Comparison of ENCODE assay signal across 8 mouse cellular contexts in genomic region chr19:29563258-29563779, GRCm38 (mm10). TPM values are rescaled to one million over a fixed set of nuclear protein-coding genes. Genes with fewer than 3 reads are reported as not detected.
DNase-seq lines count a peak whose midpoint lies in the region; ATAC-seq lines count a peak whose summit lies in the region.

No protein-coding gene starts in this region.

- H3K4me2 ChIP-seq in heart, embryonic 11.5 days = no peak overlapping the region
- H3K4me2 ChIP-seq in lung, embryonic 16.5 days (ENCODE audit: low read depth, low read length) = no peak overlapping the region

- H3K9me3 ChIP-seq in heart, embryonic 11.5 days (replicated peaks; ENCODE audit: control insufficient read depth, low read length) = no peaks in the 10 kb centered on the region
- H3K9me3 ChIP-seq in lung, embryonic 16.5 days (ENCODE audit: control insufficient read depth, low read length) = no peaks in the 10 kb centered on the region

- peak; percentile 27 to 58 for DNase-seq in CD8-positive naive resting alpha-beta T cell, adult 2 months (ENCODE audit: low read depth in 2 of 2, low spot score in 2 of 2)
- DNase-seq in ZHBTc4 (ENCODE audit: low read depth, low spot score) = peak; percentile 72
- DNase-seq in kidney, postnatal 4 days = peak; percentile 67 to 72
- DNase-seq in retina, postnatal 7 days (ENCODE audit: low read depth, low spot score) = peak; percentile 43
- no peak for DNase-seq in urinary bladder, postnatal 10 days (ENCODE audit: low spot score)

- WGBS in heart, embryonic 11.5 days (ENCODE audit: insufficient replicate concordance) = 54% methylated on average over 7 of the region's 7 CpGs
- 45% methylated on average over 7 of the region's 7 CpGs for WGBS in lung, embryonic 16.5 days

- H3K4me3 ChIP-seq in heart, embryonic 11.5 days (ENCODE audit: low read depth, low read length) = no peak overlapping the region
- no peak overlapping the region for H3K4me3 ChIP-seq in lung, embryonic 16.5 days (ENCODE audit: low read length)

- peak; percentile 71 for ATAC-seq in common myeloid progenitor, adult 5-6 weeks (replicated peaks; ENCODE audit: low read depth, poor library complexity, severe bottlenecking)
- no peak for ATAC-seq in heart, embryonic 11.5 days (replicated peaks; ENCODE audit: insufficient number of reproducible peaks, low FRiP score, low TSS enrichment)
- ATAC-seq in lung, embryonic 16.5 days (ENCODE audit: low read depth) = peak; percentile 94

- H3K27me3 ChIP-seq in heart, embryonic 11.5 days (ENCODE audit: control insufficient read depth, insufficient read depth, low read length) = no peaks in the 10 kb centered on the region
- no peaks in the 10 kb centered on the region for H3K27me3 ChIP-seq in lung, embryonic 16.5 days (ENCODE audit: control insufficient read depth, insufficient read depth, low read depth, low read length)

- peak overlapping the region; percentile 7; the same call in 1 of the 2 replicates for H3K27ac ChIP-seq in heart, embryonic 11.5 days (ENCODE audit: low read depth, low read length)
- peak overlapping the region; percentile 82 for H3K27ac ChIP-seq in lung, embryonic 16.5 days (ENCODE audit: low read length)

- no peaks in the 10 kb centered on the region for H3K4me1 ChIP-seq in heart, embryonic 11.5 days (ENCODE audit: control insufficient read depth, insufficient read depth, low read length)
- H3K4me1 ChIP-seq in lung, embryonic 16.5 days (replicated peaks; ENCODE audit: control insufficient read depth, insufficient read depth, low read length) = no peaks in the 10 kb centered on the region

- no peak overlapping the region for H3K9ac ChIP-seq in heart, embryonic 11.5 days (ENCODE audit: low read depth, low read length)
- no peak overlapping the region for H3K9ac ChIP-seq in lung, embryonic 16.5 days (ENCODE audit: low read length)

- no peaks in the 10 kb centered on the region; the same call in 1 of the 2 replicates for H3K36me3 ChIP-seq in heart, embryonic 11.5 days (ENCODE audit: control insufficient read depth, insufficient read depth, low read length)
- H3K36me3 ChIP-seq in lung, embryonic 16.5 days (ENCODE audit: control insufficient read depth, insufficient read depth, low read length) = no peaks in the 10 kb centered on the region

RNA-seq across cellular contexts. Expression of gene Ric1, which starts 41.2 kb away (rescaled TPM):
- 20.6 and 26.9 TPM in 2 replicates for total RNA-seq in common myeloid progenitor, adult 5-6 weeks (2017)
- 6.5 and 8.7 TPM in 2 replicates for polyA plus RNA-seq in heart, embryonic 11.5 days (2014; fragmentation: Nextera tagmentation; extraction: Ambion mirVana)
- 12.3 and 13.5 TPM in 2 replicates for polyA plus RNA-seq in lung, embryonic 16.5 days (2015; fragmentation: Nextera tagmentation; extraction: Ambion mirVana)
